Mouse (Mus musculus): ENCODE data around the gene Rlbp1. TPM values are rescaled to one million over a fixed set of nuclear protein-coding genes. Genes with fewer than 3 reads are reported as not detected.

The Rlbp1 gene
- polyA plus RNA-seq, 1 experiment from 2014 or later: 0.11 TPM

DNA sequence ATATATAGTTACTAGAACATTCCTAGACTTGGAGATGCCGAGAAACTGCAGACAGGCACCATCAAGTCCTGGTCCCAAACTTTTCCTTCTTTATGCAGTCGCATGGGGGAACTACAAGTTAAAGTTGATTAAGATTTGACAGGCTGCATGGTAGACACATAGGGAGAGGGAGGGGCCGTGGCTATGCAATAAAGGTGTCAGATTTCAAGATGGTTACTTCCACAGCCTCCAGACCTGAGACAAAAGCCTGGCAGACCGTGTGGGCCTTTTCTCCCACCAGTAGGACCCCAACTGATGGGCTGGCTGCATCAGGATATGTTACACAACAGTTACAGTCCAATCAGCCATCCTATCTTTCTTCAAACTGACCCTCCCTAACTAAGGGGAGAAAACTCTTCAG lies 17.4 kb downstream of the Rlbp1 start:
- WGBS (ENCODE audit: insufficient replicate concordance): 52% methylated on average over 4 of the region's 4 CpGs
- no peak for DNase-seq
- Histone ChIP-seq H3K9ac (replicated peaks) (no peak overlapping the region), H3K36me3 (replicated peaks; ENCODE audit: insufficient read depth, low read length) (no peaks in the 10 kb centered on the region), H3K27me3 (ENCODE audit: insufficient read depth, low read length) (no peaks in the 10 kb centered on the region), H3K4me3 (ENCODE audit: low read depth, low read length) (no peak overlapping the region), H3K4me1 (ENCODE audit: insufficient read depth) (no peaks in the 10 kb centered on the region), H3K9me3 (ENCODE audit: low read length) (no peaks in the 10 kb centered on the region), H3K4me2 (ENCODE audit: low read depth, low read length) (no peak overlapping the region), H3K27ac (ENCODE audit: low read depth) (no peak overlapping the region)
- no peak for ATAC-seq
- TF ChIP-seq CTCF (IDR thresholded peaks at IDR 0.05; ENCODE audit: low read depth) (no peak), EP300 (IDR thresholded peaks at IDR 0.05; ENCODE audit: low read depth) (no peak)

DNA sequence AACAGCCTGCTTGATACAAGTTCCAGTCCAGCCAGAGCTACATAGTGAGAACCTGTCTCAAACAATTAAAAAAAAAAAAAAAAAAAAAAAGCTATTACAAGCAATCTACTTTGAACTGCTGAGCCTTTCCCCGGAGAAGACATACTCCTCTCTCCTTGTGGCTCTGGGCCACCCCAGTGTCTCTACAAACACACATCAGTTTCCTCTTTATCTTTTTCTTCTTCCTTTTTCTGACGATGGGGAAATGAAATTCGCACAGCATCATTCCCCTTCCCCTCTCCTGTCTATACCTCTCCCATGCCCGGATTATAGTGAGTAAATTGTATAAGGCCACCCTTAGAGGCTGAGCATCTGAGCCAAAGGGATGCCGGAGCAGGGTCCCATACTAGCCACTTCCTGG lies 18.2 kb downstream of the Rlbp1 start:
- DNase-seq (no peak), ATAC-seq (no peak)
- Histone ChIP-seq H3K4me1 (ENCODE audit: insufficient read depth) (no peaks in the 10 kb centered on the region), H3K4me2 (ENCODE audit: low read depth, low read length) (no peak overlapping the region), H3K9me3 (ENCODE audit: low read length) (no peaks in the 10 kb centered on the region), H3K9ac (replicated peaks) (no peak overlapping the region), H3K27ac (ENCODE audit: low read depth) (no peak overlapping the region), H3K4me3 (ENCODE audit: low read depth, low read length) (no peak overlapping the region), H3K27me3 (ENCODE audit: insufficient read depth, low read length) (no peaks in the 10 kb centered on the region), H3K36me3 (replicated peaks; ENCODE audit: insufficient read depth, low read length) (no peaks in the 10 kb centered on the region)
- TF ChIP-seq CTCF (IDR thresholded peaks at IDR 0.05; ENCODE audit: low read depth) (no peak), EP300 (IDR thresholded peaks at IDR 0.05; ENCODE audit: low read depth) (no peak)
- 34% methylated on average over 5 of the region's 5 CpGs for WGBS (ENCODE audit: insufficient replicate concordance)

DNA sequence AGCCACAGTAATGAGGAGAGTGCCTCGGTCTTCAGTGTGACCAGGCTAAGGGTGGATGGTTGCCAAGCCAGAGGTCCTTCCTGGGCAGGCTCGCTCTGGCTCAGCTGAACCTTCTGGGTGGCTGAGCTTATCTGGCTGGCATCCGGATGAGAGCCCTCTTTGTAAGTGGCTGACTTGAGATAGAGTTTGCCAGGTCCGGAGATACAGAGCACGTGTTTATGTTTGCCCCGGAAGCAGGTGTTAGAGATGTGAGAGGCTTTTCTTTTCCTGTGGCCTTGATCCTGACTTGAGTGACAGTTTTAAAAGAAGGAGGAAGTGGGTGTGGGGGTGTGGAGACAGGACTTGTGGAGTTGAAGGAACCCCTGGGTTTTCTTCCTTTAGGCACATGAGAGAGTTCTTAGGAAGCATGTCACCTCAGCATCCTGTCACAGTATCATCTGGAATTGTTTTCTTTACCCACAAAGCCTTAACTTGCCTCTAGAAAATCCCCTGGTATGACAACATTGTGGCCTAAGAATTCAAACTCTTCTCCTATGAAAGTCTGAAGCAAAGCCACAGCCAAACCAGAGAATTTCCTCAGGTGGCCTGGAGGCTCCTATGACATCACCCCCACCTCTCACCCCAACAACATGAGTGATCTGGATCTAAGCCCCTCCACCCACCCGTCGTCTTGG lies 23.3 kb downstream of the Rlbp1 start:
- Histone ChIP-seq H3K9me3 (ENCODE audit: low read length) (no peaks in the 10 kb centered on the region), H3K4me3 (ENCODE audit: low read depth, low read length) (no peak overlapping the region), H3K36me3 (replicated peaks; ENCODE audit: insufficient read depth, low read length) (peaks cover 24% of the 10 kb centered on the region), H3K4me1 (ENCODE audit: insufficient read depth) (peaks cover 13% of the 10 kb centered on the region; the same call in 1 of the 2 replicates), H3K9ac (replicated peaks) (no peak overlapping the region), H3K27ac (ENCODE audit: low read depth) (0 out of 2 replicates have a peak overlapping the region, but pooled peaks have one; percentile 55), H3K4me2 (ENCODE audit: low read depth, low read length) (no peak overlapping the region), H3K27me3 (ENCODE audit: insufficient read depth, low read length) (no peaks in the 10 kb centered on the region)
- WGBS (ENCODE audit: insufficient replicate concordance): 31% methylated on average over 8 of the region's 8 CpGs
- no peak for TF ChIP-seq CTCF (IDR thresholded peaks at IDR 0.05; ENCODE audit: low read depth)
- no peak for TF ChIP-seq EP300 (IDR thresholded peaks at IDR 0.05; ENCODE audit: low read depth)
- peak; percentile 35 for DNase-seq
- ATAC-seq: peak; percentile 47

DNA sequence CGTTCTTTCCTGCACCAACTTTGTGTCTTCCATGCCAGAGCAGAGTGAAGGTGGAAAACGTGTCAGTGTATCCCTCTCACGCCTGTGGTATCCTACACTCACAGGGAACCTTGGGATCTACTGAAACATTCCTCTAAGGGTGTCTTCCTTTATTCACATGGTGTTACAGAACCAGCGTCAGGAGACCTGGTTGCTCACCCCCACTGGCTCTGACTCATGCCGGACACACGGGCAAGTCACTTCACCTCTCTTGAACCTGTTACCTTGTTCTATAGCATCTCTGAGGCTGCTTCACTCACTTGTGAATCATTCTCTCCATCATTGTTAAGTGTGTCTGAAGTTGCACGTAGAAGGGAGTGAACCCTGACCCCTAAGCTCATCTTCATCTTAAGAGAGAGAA lies 24.0 kb downstream of the Rlbp1 start:
- H3K27ac ChIP-seq (ENCODE audit: low read depth): 0 out of 2 replicates have a peak overlapping the region, but pooled peaks have one; percentile 55
- H3K9me3 ChIP-seq (ENCODE audit: low read length): no peaks in the 10 kb centered on the region
- peaks cover 13% of the 10 kb centered on the region; the same call in 1 of the 2 replicates for H3K4me1 ChIP-seq (ENCODE audit: insufficient read depth)
- H3K27me3 ChIP-seq (ENCODE audit: insufficient read depth, low read length): no peaks in the 10 kb centered on the region
- TF ChIP-seq CTCF (IDR thresholded peaks at IDR 0.05; ENCODE audit: low read depth): no peak
- TF ChIP-seq EP300 (IDR thresholded peaks at IDR 0.05; ENCODE audit: low read depth): no peak
- WGBS (ENCODE audit: insufficient replicate concordance): 70% methylated on average over 7 of the region's 7 CpGs
- DNase-seq (no peak), ATAC-seq (no peak)
- no peak overlapping the region for H3K4me2 ChIP-seq (ENCODE audit: low read depth, low read length)
- no peak overlapping the region for H3K4me3 ChIP-seq (ENCODE audit: low read depth, low read length)
- H3K36me3 ChIP-seq (replicated peaks; ENCODE audit: insufficient read depth, low read length): peaks cover 29% of the 10 kb centered on the region
- H3K9ac ChIP-seq (replicated peaks): no peak overlapping the region

DNA sequence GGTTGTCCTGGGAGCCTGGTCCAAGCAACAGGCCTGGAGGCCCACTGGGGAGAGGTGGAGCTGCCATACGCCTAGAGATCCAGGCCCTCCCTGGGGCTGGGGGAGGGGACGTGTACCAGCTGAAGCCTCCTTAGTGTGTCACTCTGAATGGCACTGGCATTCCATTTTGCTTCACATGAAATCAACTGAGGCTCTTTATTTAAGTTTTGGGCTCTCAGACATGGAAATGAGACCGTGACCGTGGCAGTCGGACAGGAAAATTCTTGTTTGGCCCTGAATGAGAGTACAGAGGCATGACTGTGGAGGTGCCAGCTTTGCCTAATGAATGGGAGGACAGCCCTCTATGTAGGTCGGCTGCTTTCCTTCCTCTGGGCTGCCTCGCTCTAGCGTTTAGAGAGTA lies 24.6 kb downstream of the Rlbp1 start:
- Histone ChIP-seq H3K27ac (ENCODE audit: low read depth) (no peak overlapping the region), H3K36me3 (replicated peaks; ENCODE audit: insufficient read depth, low read length) (peaks cover 33% of the 10 kb centered on the region), H3K4me3 (ENCODE audit: low read depth, low read length) (no peak overlapping the region), H3K4me1 (ENCODE audit: insufficient read depth) (peaks cover 13% of the 10 kb centered on the region; the same call in 1 of the 2 replicates), H3K9me3 (ENCODE audit: low read length) (no peaks in the 10 kb centered on the region), H3K27me3 (ENCODE audit: insufficient read depth, low read length) (no peaks in the 10 kb centered on the region), H3K9ac (replicated peaks) (no peak overlapping the region), H3K4me2 (ENCODE audit: low read depth, low read length) (no peak overlapping the region)
- 77% methylated on average over 8 of the region's 8 CpGs for WGBS (ENCODE audit: insufficient replicate concordance)
- ATAC-seq (no peak), DNase-seq (no peak)
- TF ChIP-seq EP300 (IDR thresholded peaks at IDR 0.05; ENCODE audit: low read depth): no peak
- TF ChIP-seq CTCF (IDR thresholded peaks at IDR 0.05; ENCODE audit: low read depth): no peak

DNA sequence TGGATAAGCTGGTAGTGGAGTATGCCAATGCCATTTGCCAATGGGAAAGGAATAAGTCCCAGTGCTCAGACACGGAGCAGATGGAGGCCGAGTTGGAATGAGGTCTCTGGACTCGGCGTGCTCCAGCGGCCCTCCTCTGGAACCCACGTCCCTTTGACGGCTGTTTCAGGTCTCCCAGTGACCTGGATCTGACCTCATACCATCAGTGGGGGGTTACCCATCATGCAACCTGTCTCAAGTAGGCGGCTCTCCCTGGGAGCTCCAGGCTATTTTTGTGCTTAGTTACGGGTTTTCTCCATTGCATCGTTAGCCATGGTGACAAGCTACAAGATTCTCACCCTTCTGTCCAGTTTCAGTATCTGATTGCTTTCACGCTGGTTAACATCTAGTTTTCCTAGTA lies 26.8 kb downstream of the Rlbp1 start:
- Histone ChIP-seq H3K4me3 (ENCODE audit: low read depth, low read length) (no peak overlapping the region), H3K9ac (replicated peaks) (no peak overlapping the region), H3K4me1 (ENCODE audit: insufficient read depth) (peaks cover 13% of the 10 kb centered on the region; the same call in 1 of the 2 replicates), H3K27me3 (ENCODE audit: insufficient read depth, low read length) (no peaks in the 10 kb centered on the region), H3K36me3 (replicated peaks; ENCODE audit: insufficient read depth, low read length) (peaks cover 51% of the 10 kb centered on the region), H3K27ac (ENCODE audit: low read depth) (no peak overlapping the region), H3K4me2 (ENCODE audit: low read depth, low read length) (no peak overlapping the region), H3K9me3 (ENCODE audit: low read length) (no peaks in the 10 kb centered on the region)
- TF ChIP-seq EP300 (IDR thresholded peaks at IDR 0.05; ENCODE audit: low read depth) (no peak), CTCF (IDR thresholded peaks at IDR 0.05; ENCODE audit: low read depth) (no peak)
- ATAC-seq: no peak
- WGBS (ENCODE audit: insufficient replicate concordance): 90% methylated on average over 11 of the region's 11 CpGs
- no peak for DNase-seq
